Mouse (Mus musculus) ovary, postnatal 36 days (tissue): ENCODE results near the gene Scn10a.
A peak's percentile ranks its signal among the peaks of the same experiment; 100 is the strongest.

Experiments used
- DNase-seq: peaks from one replicate; pipeline ENCODE4 v3.0.0; 2022; ENCODE audit warnings: low spot score, mixed read lengths

The Scn10a gene

GRCm38 (mm10) chr9:119634216-119634843, 84.8 kb downstream of the Scn10a start:
- no peak for DNase-seq

- no peak for DNase-seq
Measured at GRCm38 (mm10) chr9:119633475-119633874, 85.6 kb downstream of the Scn10a start.

- no peak for DNase-seq
Measured at GRCm38 (mm10) chr9:119632801-119633200, 86.3 kb downstream of the Scn10a start.

GRCm38 (mm10) chr9:119631899-119632533, 87.1 kb downstream of the Scn10a start:
- DNase-seq = peak; percentile 61

GRCm38 (mm10) chr9:119631393-119631898, 87.7 kb downstream of the Scn10a start:
- no peak for DNase-seq

GRCm38 (mm10) chr9:119628690-119629268, 90.3 kb downstream of the Scn10a start:
- no peak for DNase-seq

- DNase-seq = no peak
Measured at GRCm38 (mm10) chr9:119627227-119627626, 91.9 kb downstream of the Scn10a start.

GRCm38 (mm10) chr9:119624151-119624550, 95.0 kb downstream of the Scn10a start:
- DNase-seq = no peak

GRCm38 (mm10) chr9:119614798-119615197, 104.3 kb downstream of the Scn10a start:
- DNase-seq = no peak

GRCm38 (mm10) chr9:119610563-119611166, 108.5 kb downstream of the Scn10a start:
- DNase-seq = no peak

- DNase-seq = no peak
Measured at GRCm38 (mm10) chr9:119606906-119607305, 112.2 kb downstream of the Scn10a start.

- no peak for DNase-seq
Measured at GRCm38 (mm10) chr9:119604607-119605006, 114.5 kb downstream of the Scn10a start.

GRCm38 (mm10) chr9:119598501-119598900, 120.6 kb downstream of the Scn10a start:
- DNase-seq = no peak

GRCm38 (mm10) chr9:119597332-119597731, 121.8 kb downstream of the Scn10a start:
- DNase-seq = no peak

- no peak for DNase-seq
Measured at GRCm38 (mm10) chr9:119589592-119589991, 129.5 kb downstream of the Scn10a start.

- no peak for DNase-seq
Measured at GRCm38 (mm10) chr9:119588763-119589449, 130.2 kb downstream of the Scn10a start.

GRCm38 (mm10) chr9:119580668-119581067, 138.5 kb downstream of the Scn10a start:
- peak; percentile 69 for DNase-seq

GRCm38 (mm10) chr9:119580187-119580586, 138.9 kb downstream of the Scn10a start:
- no peak for DNase-seq

GRCm38 (mm10) chr9:119578636-119579438, 140.3 kb downstream of the Scn10a start, which contains the start of gene Scn5a:
TSS of gene Scn5a (minus strand) at chr9:119579016.
- DNase-seq = peak; percentile 31

GRCm38 (mm10) chr9:119578311-119578635, 140.8 kb downstream of the Scn10a start:
- no peak for DNase-seq

- no peak for DNase-seq
Measured at GRCm38 (mm10) chr9:119576977-119577376, 142.1 kb downstream of the Scn10a start.
